Mouse (Mus musculus): Measurements from ENCODE around the gene S1pr2. TPM values are rescaled to one million over a fixed set of nuclear protein-coding genes. Genes with fewer than 3 reads are reported as not detected.
"Not testable (repeated sequence)": the region's sequence is repeated elsewhere in the genome, so short reads cannot be mapped to it uniquely, and the experiment has no call there.

S1pr2 gene
- polyA plus RNA-seq, 1 experiment from 2014 or later: 3.1 TPM

DNA sequence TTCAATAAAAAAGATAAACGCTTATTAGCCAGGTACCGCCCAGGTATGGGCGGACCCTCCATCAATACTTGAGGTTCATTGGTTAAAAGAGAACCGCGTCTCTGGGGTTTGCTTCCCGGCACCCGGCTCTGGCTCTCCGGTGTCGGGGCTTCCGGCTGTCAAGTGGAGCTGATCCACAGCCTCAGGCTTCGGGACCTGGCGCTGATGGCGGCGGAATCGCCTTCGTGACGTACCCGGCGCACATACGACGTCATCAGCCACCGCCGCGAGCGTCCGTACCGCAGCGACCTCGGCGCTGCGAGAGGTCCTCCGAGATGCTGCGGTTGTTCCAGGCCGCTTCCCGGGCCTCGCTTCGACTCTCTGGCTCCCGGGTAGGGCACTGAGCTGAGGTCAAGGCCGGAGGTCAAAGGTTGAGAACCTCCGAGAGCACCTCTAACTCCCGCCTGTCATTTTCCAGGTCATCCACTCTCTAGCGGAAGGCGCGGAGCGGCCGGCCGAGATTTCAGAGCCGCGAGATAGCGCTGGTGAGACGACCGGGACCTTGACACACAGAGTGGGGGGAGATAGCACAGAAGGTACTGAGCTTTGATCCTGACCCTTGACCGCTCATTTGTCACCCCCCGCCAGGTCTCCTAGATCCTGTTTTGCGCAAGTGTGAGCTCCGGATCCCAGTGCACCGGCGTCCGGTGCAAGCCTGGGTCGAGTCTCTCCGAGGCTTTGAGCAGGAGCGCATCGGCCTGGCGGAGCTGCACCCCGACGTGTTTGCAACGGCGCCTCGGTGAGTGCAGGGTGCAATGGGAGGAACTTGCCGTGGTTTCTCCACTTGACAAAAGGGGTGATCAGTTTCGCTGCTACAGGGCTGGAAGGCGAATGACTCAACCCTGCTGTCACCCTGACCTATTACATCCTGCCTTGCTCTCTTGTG lies 26.3 kb upstream of the S1pr2 start, which contains the start of gene Mrpl4:
Gene Mrpl4 (plus strand): TSS at position 112 of the 925 bp plus-strand sequence.
- no peaks in the 10 kb centered on the region for H3K27me3 ChIP-seq (ENCODE audit: control insufficient read depth, insufficient read depth, low read depth, low read length)
- under 1% methylated on average over 72 of the region's 72 CpGs for WGBS (ENCODE audit: insufficient replicate concordance)
- peak within 1 kb of the TSS; percentile 83 for H3K9ac ChIP-seq (ENCODE audit: low read depth, low read length)
- peak; percentile 84 for ATAC-seq (ENCODE audit: low read depth)
- peaks cover 16% of the 10 kb centered on the region for H3K4me1 ChIP-seq (ENCODE audit: control insufficient read depth, low read depth, low read length)
- no peaks in the 10 kb centered on the region for H3K9me3 ChIP-seq (replicated peaks; ENCODE audit: control insufficient read depth, low read length)
- peak within 1 kb of the TSS; percentile 92 for H3K27ac ChIP-seq (ENCODE audit: low read length)
- peak within 1 kb of the TSS; percentile 93 for H3K4me2 ChIP-seq (ENCODE audit: low read depth, low read length)
- H3K36me3 ChIP-seq (ENCODE audit: control insufficient read depth, insufficient read depth): peaks cover 10% of the 10 kb centered on the region
- H3K4me3 ChIP-seq (ENCODE audit: low read depth, low read length): peak within 1 kb of the TSS; percentile 93

DNA sequence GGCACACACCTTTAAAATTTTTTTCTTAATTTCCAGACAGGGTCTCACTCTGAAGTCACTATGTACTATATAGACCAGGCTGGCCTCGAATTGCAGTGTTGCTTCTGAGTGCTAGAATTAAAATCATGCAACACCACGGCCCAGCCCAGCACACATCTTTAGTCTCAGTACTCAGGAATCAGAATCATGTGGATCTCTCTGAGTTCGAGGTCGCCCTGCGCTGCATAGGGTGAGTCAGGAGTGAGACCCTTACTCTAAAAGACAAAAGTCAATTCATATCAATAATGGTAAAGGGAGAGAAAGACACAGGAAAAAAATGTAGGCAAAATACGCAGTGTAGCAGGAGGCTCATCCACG lies 25.7 kb upstream of the S1pr2 start:
- peaks cover 19% of the 10 kb centered on the region for H3K4me1 ChIP-seq (ENCODE audit: control insufficient read depth, low read depth, low read length)
- H3K36me3 ChIP-seq (ENCODE audit: control insufficient read depth, insufficient read depth): peaks cover 6% of the 10 kb centered on the region
- H3K27me3 ChIP-seq (ENCODE audit: control insufficient read depth, insufficient read depth, low read depth, low read length): no peaks in the 10 kb centered on the region
- peak overlapping the region; percentile 83 for H3K9ac ChIP-seq (ENCODE audit: low read depth, low read length)
- ATAC-seq (ENCODE audit: low read depth): no peak
- peak overlapping the region; percentile 93 for H3K4me2 ChIP-seq (ENCODE audit: low read depth, low read length)
- 8% methylated on average over 7 of the region's 7 CpGs for WGBS (ENCODE audit: insufficient replicate concordance)
- H3K9me3 ChIP-seq (replicated peaks; ENCODE audit: control insufficient read depth, low read length): no peaks in the 10 kb centered on the region
- peak overlapping the region; percentile 92 for H3K27ac ChIP-seq (ENCODE audit: low read length)
- peak overlapping the region; percentile 93 for H3K4me3 ChIP-seq (ENCODE audit: low read depth, low read length)

- H3K9ac ChIP-seq (ENCODE audit: low read depth, low read length): no peak overlapping the region
- 63% methylated on average over 6 of the region's 6 CpGs for WGBS (ENCODE audit: insufficient replicate concordance)
- H3K27me3 ChIP-seq (ENCODE audit: control insufficient read depth, insufficient read depth, low read depth, low read length): no peaks in the 10 kb centered on the region
- no peak overlapping the region for H3K4me3 ChIP-seq (ENCODE audit: low read depth, low read length)
- H3K27ac ChIP-seq (ENCODE audit: low read length): no peak overlapping the region
- H3K9me3 ChIP-seq (replicated peaks; ENCODE audit: control insufficient read depth, low read length): no peaks in the 10 kb centered on the region
- peaks cover 3% of the 10 kb centered on the region; the same call in 1 of the 2 replicates for H3K36me3 ChIP-seq (ENCODE audit: control insufficient read depth, insufficient read depth)
- H3K4me2 ChIP-seq (ENCODE audit: low read depth, low read length): no peak overlapping the region
- H3K4me1 ChIP-seq (ENCODE audit: control insufficient read depth, low read depth, low read length): peaks cover 19% of the 10 kb centered on the region
- ATAC-seq (ENCODE audit: low read depth): no peak
These were observed 25.1 kb upstream of the S1pr2 start for GRCm38 (mm10) chr9:21001651-21002200.

- Histone ChIP-seq H3K9me3 (replicated peaks; ENCODE audit: control insufficient read depth, low read length) (no peaks in the 10 kb centered on the region), H3K27ac (ENCODE audit: low read length) (no peak overlapping the region), H3K27me3 (ENCODE audit: control insufficient read depth, insufficient read depth, low read depth, low read length) (no peaks in the 10 kb centered on the region), H3K4me1 (ENCODE audit: control insufficient read depth, low read depth, low read length) (peaks cover 19% of the 10 kb centered on the region), H3K9ac (ENCODE audit: low read depth, low read length) (no peak overlapping the region), H3K4me3 (ENCODE audit: low read depth, low read length) (no peak overlapping the region), H3K4me2 (ENCODE audit: low read depth, low read length) (no peak overlapping the region), H3K36me3 (ENCODE audit: control insufficient read depth, insufficient read depth) (no peaks in the 10 kb centered on the region)
- ATAC-seq (ENCODE audit: low read depth): no peak
These were observed 24.2 kb upstream of the S1pr2 start for GRCm38 (mm10) chr9:21000811-21001210.

DNA sequence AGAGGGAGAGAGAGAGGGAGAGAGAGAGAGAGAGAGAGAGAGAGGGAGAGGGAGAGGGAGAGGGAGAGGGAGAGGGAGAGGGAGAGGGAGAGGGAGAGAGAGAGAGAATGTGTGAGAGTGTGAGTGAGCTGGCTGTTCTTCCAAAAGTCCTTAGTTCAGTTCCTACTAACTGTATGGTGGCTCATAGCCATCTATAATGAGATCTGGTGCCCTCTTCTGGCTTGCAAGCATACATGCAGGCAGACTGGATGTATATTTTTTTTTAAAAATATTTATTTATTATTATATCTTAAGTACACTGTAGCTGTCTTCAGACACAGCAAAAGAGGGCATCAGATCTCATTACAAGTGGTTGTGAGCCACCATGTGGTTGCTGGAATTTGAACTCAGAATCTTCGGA lies 21.8 kb upstream of the S1pr2 start:
- H3K27me3 ChIP-seq (ENCODE audit: control insufficient read depth, insufficient read depth, low read depth, low read length); H3K36me3 ChIP-seq (ENCODE audit: control insufficient read depth, insufficient read depth); H3K9me3 ChIP-seq (replicated peaks; ENCODE audit: control insufficient read depth, low read length); H3K4me3 ChIP-seq (ENCODE audit: low read depth, low read length); ATAC-seq (ENCODE audit: low read depth); H3K4me2 ChIP-seq (ENCODE audit: low read depth, low read length); H3K27ac ChIP-seq (ENCODE audit: low read length); H3K9ac ChIP-seq (ENCODE audit: low read depth, low read length): not testable (repeated sequence)
- H3K4me1 ChIP-seq (ENCODE audit: control insufficient read depth, low read depth, low read length): peaks cover 11% of the 10 kb centered on the region
- 76% methylated on average over 1 of the region's 1 CpGs for WGBS (ENCODE audit: insufficient replicate concordance)

GRCm38 (mm10) chr9:20997065-20997464 lies 20.5 kb upstream of the S1pr2 start:
- no peak overlapping the region for H3K9ac ChIP-seq (ENCODE audit: low read depth, low read length)
- H3K4me3 ChIP-seq (ENCODE audit: low read depth, low read length): no peak overlapping the region
- H3K36me3 ChIP-seq (ENCODE audit: control insufficient read depth, insufficient read depth): no peaks in the 10 kb centered on the region
- H3K27me3 ChIP-seq (ENCODE audit: control insufficient read depth, insufficient read depth, low read depth, low read length): no peaks in the 10 kb centered on the region
- H3K27ac ChIP-seq (ENCODE audit: low read length): no peak overlapping the region
- H3K4me1 ChIP-seq (ENCODE audit: control insufficient read depth, low read depth, low read length): peaks cover 8% of the 10 kb centered on the region
- WGBS (ENCODE audit: insufficient replicate concordance): 61% methylated on average over 8 of the region's 8 CpGs
- H3K4me2 ChIP-seq (ENCODE audit: low read depth, low read length): no peak overlapping the region
- no peaks in the 10 kb centered on the region for H3K9me3 ChIP-seq (replicated peaks; ENCODE audit: control insufficient read depth, low read length)
- no peak for ATAC-seq (ENCODE audit: low read depth)

DNA sequence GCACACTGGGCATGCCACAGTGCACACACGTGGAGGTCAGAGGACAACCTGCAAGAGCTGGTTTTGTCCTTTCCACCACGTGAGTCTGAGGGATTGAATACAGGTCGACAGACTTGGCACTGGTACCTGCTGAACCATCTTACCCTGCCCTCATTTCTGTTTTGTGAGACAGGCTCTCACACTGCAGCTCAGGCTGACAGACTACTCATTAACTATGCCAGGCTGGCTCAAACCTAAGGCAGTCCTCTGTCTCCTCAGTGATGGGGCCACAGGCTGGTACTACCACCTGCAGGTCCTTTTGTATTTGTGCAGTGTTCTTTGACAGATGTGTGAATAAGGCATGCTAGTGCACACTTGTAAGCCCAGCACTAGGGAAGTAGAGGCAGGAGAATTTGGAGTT lies 18.5 kb upstream of the S1pr2 start:
- no peaks in the 10 kb centered on the region for H3K9me3 ChIP-seq (replicated peaks; ENCODE audit: control insufficient read depth, low read length)
- no peak for ATAC-seq (ENCODE audit: low read depth)
- H3K4me3 ChIP-seq (ENCODE audit: low read depth, low read length): no peak overlapping the region
- H3K27me3 ChIP-seq (ENCODE audit: control insufficient read depth, insufficient read depth, low read depth, low read length): no peaks in the 10 kb centered on the region
- H3K9ac ChIP-seq (ENCODE audit: low read depth, low read length): no peak overlapping the region
- no peak overlapping the region for H3K4me2 ChIP-seq (ENCODE audit: low read depth, low read length)
- no peak overlapping the region for H3K27ac ChIP-seq (ENCODE audit: low read length)
- H3K36me3 ChIP-seq (ENCODE audit: control insufficient read depth, insufficient read depth): no peaks in the 10 kb centered on the region
- WGBS (ENCODE audit: insufficient replicate concordance): 60% methylated on average over 3 of the region's 3 CpGs
- H3K4me1 ChIP-seq (ENCODE audit: control insufficient read depth, low read depth, low read length): peaks cover 9% of the 10 kb centered on the region

GRCm38 (mm10) chr9:20993165-20993898 lies 16.8 kb upstream of the S1pr2 start:
- H3K36me3 ChIP-seq (ENCODE audit: control insufficient read depth, insufficient read depth): no peaks in the 10 kb centered on the region
- H3K4me2 ChIP-seq (ENCODE audit: low read depth, low read length): no peak overlapping the region
- H3K27me3 ChIP-seq (ENCODE audit: control insufficient read depth, insufficient read depth, low read depth, low read length): no peaks in the 10 kb centered on the region
- no peak overlapping the region for H3K27ac ChIP-seq (ENCODE audit: low read length)
- peaks cover 9% of the 10 kb centered on the region for H3K4me1 ChIP-seq (ENCODE audit: control insufficient read depth, low read depth, low read length)
- H3K9me3 ChIP-seq (replicated peaks; ENCODE audit: control insufficient read depth, low read length): no peaks in the 10 kb centered on the region
- H3K4me3 ChIP-seq (ENCODE audit: low read depth, low read length): no peak overlapping the region
- ATAC-seq (ENCODE audit: low read depth): peak; percentile 47
- no peak overlapping the region for H3K9ac ChIP-seq (ENCODE audit: low read depth, low read length)
- WGBS (ENCODE audit: insufficient replicate concordance): 65% methylated on average over 5 of the region's 5 CpGs

- no peak overlapping the region for H3K4me2 ChIP-seq (ENCODE audit: low read depth, low read length)
- no peaks in the 10 kb centered on the region for H3K9me3 ChIP-seq (replicated peaks; ENCODE audit: control insufficient read depth, low read length)
- ATAC-seq (ENCODE audit: low read depth): no peak
- H3K27me3 ChIP-seq (ENCODE audit: control insufficient read depth, insufficient read depth, low read depth, low read length): no peaks in the 10 kb centered on the region
- H3K9ac ChIP-seq (ENCODE audit: low read depth, low read length): no peak overlapping the region
- H3K4me3 ChIP-seq (ENCODE audit: low read depth, low read length): no peak overlapping the region
- 65% methylated on average over 4 of the region's 4 CpGs for WGBS (ENCODE audit: insufficient replicate concordance)
- no peak overlapping the region for H3K27ac ChIP-seq (ENCODE audit: low read length)
- peaks cover 4% of the 10 kb centered on the region for H3K4me1 ChIP-seq (ENCODE audit: control insufficient read depth, low read depth, low read length)
- H3K36me3 ChIP-seq (ENCODE audit: control insufficient read depth, insufficient read depth): no peaks in the 10 kb centered on the region
These were observed 15.0 kb upstream of the S1pr2 start for GRCm38 (mm10) chr9:20991587-20991986.
